Mouse (Mus musculus): Measurements from ENCODE around the gene Cd247. TPM values are rescaled to one million over a fixed set of nuclear protein-coding genes. Genes with fewer than 3 reads are reported as not detected.

Gene Cd247
- 0.88 and 1.3 TPM in 2 replicates for polyA plus RNA-seq (2014; fragmentation: Nextera tagmentation; extraction: Ambion mirVana)

DNA sequence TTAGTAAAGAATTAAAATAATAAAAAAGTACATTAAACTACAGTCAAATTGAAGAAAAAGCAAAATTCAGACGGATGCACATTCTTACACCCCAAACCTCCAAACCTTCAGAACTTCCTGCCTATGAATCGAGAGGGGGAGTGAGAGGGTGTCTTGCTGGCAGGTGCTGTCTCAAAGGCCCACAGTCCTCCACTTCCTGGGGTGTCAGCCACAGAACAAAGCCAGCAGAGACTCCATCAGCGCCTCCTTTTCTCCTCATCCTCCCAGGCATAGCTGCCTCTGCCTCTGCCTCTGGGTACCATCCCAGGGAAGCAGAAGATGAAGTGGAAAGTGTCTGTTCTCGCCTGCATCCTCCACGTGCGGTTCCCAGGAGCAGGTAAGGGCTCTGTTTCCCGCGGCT is at the start of gene Cd247:
TSS of gene Cd247 (plus strand) at position 171 of the 400 bp plus-strand sequence.
- no peak for DNase-seq (ENCODE audit: low spot score)
- no peak for ATAC-seq (ENCODE audit: low FRiP score)
- Histone ChIP-seq H3K4me3 (ENCODE audit: low read depth, low read length) (no peak within 1 kb of the TSS), H3K4me2 (replicated peaks; ENCODE audit: low read depth, low read length) (no peak within 1 kb of the TSS), H3K9ac (ENCODE audit: low read depth, low read length) (no peak within 1 kb of the TSS), H3K4me1 (replicated peaks; ENCODE audit: control insufficient read depth, insufficient read depth, low read length) (no peaks in the 10 kb centered on the region; the same call in 1 of the 2 replicates), H3K27me3 (ENCODE audit: control insufficient read depth, insufficient read depth, low read length) (peaks cover 13% of the 10 kb centered on the region), H3K36me3 (ENCODE audit: control insufficient read depth, insufficient read depth, low read length) (no peaks in the 10 kb centered on the region), H3K27ac (ENCODE audit: low read depth, low read length) (no peak within 1 kb of the TSS), H3K9me3 (ENCODE audit: control insufficient read depth, low read length) (no peaks in the 10 kb centered on the region)
- 69% methylated on average over 8 of the region's 8 CpGs for WGBS

DNA sequence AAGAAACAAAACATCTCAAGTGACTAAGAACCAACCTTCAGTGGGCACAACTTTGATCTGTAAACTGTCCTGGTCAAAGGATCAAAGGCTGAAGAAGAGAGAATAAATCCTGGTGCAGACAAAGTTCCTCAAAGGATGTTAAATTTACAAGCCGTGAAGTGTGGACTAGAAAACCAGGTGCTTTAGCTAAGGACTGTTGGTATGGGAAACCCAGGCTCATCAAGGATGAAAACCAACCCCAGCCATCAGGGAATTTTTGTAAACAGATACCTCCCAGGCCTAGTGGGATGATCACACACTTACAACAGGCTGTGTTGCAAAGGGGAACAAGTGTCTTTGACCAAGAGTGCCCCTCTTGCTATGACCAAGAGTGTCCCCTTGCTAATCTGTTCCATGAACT is 49.5 kb upstream of the Cd247 start:
- Histone ChIP-seq H3K4me1 (replicated peaks; ENCODE audit: control insufficient read depth, insufficient read depth, low read length) (no peaks in the 10 kb centered on the region), H3K4me3 (ENCODE audit: low read depth, low read length) (no peak overlapping the region), H3K27ac (ENCODE audit: low read depth, low read length) (no peak overlapping the region), H3K27me3 (ENCODE audit: control insufficient read depth, insufficient read depth, low read length) (no peaks in the 10 kb centered on the region), H3K9me3 (ENCODE audit: control insufficient read depth, low read length) (no peaks in the 10 kb centered on the region), H3K9ac (ENCODE audit: low read depth, low read length) (no peak overlapping the region), H3K4me2 (replicated peaks; ENCODE audit: low read depth, low read length) (no peak overlapping the region), H3K36me3 (ENCODE audit: control insufficient read depth, insufficient read depth, low read length) (no peaks in the 10 kb centered on the region)
- WGBS, result 72% methylated on average over 1 of the region's 1 CpGs
- ATAC-seq (ENCODE audit: low FRiP score), result no peak
- no peak for DNase-seq (ENCODE audit: low spot score)

DNA sequence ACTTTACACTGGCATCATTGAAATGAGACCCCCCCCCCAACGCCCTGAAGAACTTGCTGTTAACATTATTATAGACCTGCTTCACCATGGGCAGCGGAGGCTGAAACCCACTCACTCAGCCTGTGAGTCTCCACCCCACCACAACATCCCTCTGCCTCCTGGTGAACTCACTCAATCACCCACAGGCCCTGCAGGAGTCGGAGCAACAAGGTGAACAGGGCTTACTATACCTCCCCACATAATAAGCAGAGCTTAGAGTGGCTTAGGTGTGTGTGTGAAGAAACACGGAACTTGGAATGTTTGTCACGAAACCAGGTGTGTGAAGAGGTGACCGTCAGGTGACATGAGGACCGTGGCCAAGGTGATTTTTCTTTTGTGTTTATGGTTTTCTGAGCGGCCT is 46.5 kb upstream of the Cd247 start:
- no peak overlapping the region for H3K4me2 ChIP-seq (replicated peaks; ENCODE audit: low read depth, low read length)
- H3K27me3 ChIP-seq (ENCODE audit: control insufficient read depth, insufficient read depth, low read length), result no peaks in the 10 kb centered on the region
- no peak overlapping the region for H3K4me3 ChIP-seq (ENCODE audit: low read depth, low read length)
- ATAC-seq (ENCODE audit: low FRiP score) (no peak), DNase-seq (ENCODE audit: low spot score) (no peak)
- no peaks in the 10 kb centered on the region for H3K36me3 ChIP-seq (ENCODE audit: control insufficient read depth, insufficient read depth, low read length)
- H3K9ac ChIP-seq (ENCODE audit: low read depth, low read length), result no peak overlapping the region
- H3K9me3 ChIP-seq (ENCODE audit: control insufficient read depth, low read length), result no peaks in the 10 kb centered on the region
- no peaks in the 10 kb centered on the region for H3K4me1 ChIP-seq (replicated peaks; ENCODE audit: control insufficient read depth, insufficient read depth, low read length)
- H3K27ac ChIP-seq (ENCODE audit: low read depth, low read length), result no peak overlapping the region
- 86% methylated on average over 8 of the region's 8 CpGs for WGBS

DNA sequence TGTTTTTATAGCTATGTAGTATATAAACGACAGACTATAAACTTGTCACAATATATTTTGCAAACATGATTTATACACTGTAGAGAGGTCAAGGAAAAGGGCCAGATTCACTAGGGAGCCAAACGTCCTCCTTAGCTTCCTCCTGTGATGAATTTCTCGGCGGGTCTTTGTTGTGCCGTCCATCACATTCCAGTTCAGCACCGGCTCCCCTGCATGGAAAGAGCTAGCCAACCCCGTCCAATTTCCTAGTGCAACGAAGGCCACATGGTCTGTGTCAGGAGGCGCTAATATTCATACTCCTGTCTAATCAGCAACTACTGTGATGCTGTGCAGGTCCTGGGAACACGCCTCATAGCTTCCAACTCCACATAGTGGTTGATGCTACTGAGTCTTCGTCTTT is 40.4 kb upstream of the Cd247 start:
- Histone ChIP-seq H3K4me2 (replicated peaks; ENCODE audit: low read depth, low read length) (no peak overlapping the region), H3K27ac (ENCODE audit: low read depth, low read length) (no peak overlapping the region), H3K4me3 (ENCODE audit: low read depth, low read length) (no peak overlapping the region), H3K27me3 (ENCODE audit: control insufficient read depth, insufficient read depth, low read length) (no peaks in the 10 kb centered on the region), H3K9ac (ENCODE audit: low read depth, low read length) (no peak overlapping the region), H3K9me3 (ENCODE audit: control insufficient read depth, low read length) (no peaks in the 10 kb centered on the region), H3K4me1 (replicated peaks; ENCODE audit: control insufficient read depth, insufficient read depth, low read length) (no peaks in the 10 kb centered on the region), H3K36me3 (ENCODE audit: control insufficient read depth, insufficient read depth, low read length) (no peaks in the 10 kb centered on the region)
- ATAC-seq (ENCODE audit: low FRiP score), result no peak
- WGBS, result 45% methylated on average over 11 of the region's 11 CpGs
- no peak for DNase-seq (ENCODE audit: low spot score)

DNA sequence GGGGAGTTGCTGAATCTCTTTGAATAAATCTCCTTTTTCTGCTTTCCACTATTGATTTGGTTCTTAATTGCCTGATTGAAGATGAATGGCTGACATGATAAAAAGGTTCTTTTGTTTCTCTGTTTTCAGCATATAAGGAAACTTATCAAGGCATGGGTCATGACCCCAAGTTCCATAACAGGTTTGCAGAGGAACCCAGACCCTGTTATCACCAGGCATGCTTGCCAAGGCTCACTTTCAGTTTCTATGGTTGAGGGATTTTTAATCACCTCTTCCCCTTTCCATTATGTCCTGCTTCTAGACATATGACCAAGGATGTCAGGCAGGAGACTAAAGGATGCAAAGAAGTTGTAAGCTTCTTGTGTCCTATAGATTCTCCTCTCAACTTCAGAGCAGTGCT is 37.3 kb upstream of the Cd247 start:
- ATAC-seq (ENCODE audit: low FRiP score), result no peak
- Histone ChIP-seq H3K4me2 (replicated peaks; ENCODE audit: low read depth, low read length) (no peak overlapping the region), H3K9ac (ENCODE audit: low read depth, low read length) (no peak overlapping the region), H3K4me1 (replicated peaks; ENCODE audit: control insufficient read depth, insufficient read depth, low read length) (no peaks in the 10 kb centered on the region), H3K4me3 (ENCODE audit: low read depth, low read length) (no peak overlapping the region), H3K27ac (ENCODE audit: low read depth, low read length) (no peak overlapping the region), H3K27me3 (ENCODE audit: control insufficient read depth, insufficient read depth, low read length) (no peaks in the 10 kb centered on the region), H3K36me3 (ENCODE audit: control insufficient read depth, insufficient read depth, low read length) (no peaks in the 10 kb centered on the region), H3K9me3 (ENCODE audit: control insufficient read depth, low read length) (no peaks in the 10 kb centered on the region)
- no peak for DNase-seq (ENCODE audit: low spot score)

DNA sequence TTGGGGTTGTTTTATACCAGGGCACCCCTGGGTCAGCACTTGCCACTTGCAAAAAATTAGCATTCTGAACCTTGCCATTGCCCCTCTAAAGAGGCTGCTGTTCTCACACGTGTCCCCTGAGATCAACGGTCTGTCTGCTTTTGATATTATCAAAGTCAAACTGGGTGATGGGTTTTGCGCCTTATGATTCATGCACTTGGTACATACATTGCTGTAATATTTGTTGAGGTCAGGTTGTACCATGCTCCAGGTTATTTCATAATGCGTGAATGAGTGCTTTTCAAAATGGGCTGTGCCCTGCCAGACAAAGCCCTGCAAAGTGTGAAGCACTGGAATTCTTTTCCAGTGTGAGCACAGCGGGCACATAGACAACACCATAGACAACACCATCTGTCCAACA is 36.6 kb upstream of the Cd247 start:
- Histone ChIP-seq H3K4me1 (replicated peaks; ENCODE audit: control insufficient read depth, insufficient read depth, low read length) (no peaks in the 10 kb centered on the region), H3K27me3 (ENCODE audit: control insufficient read depth, insufficient read depth, low read length) (no peaks in the 10 kb centered on the region), H3K9me3 (ENCODE audit: control insufficient read depth, low read length) (no peaks in the 10 kb centered on the region), H3K4me2 (replicated peaks; ENCODE audit: low read depth, low read length) (no peak overlapping the region), H3K4me3 (ENCODE audit: low read depth, low read length) (no peak overlapping the region), H3K36me3 (ENCODE audit: control insufficient read depth, insufficient read depth, low read length) (no peaks in the 10 kb centered on the region), H3K27ac (ENCODE audit: low read depth, low read length) (no peak overlapping the region), H3K9ac (ENCODE audit: low read depth, low read length) (no peak overlapping the region)
- WGBS, result 80% methylated on average over 5 of the region's 5 CpGs
- no peak for ATAC-seq (ENCODE audit: low FRiP score)
- DNase-seq (ENCODE audit: low spot score), result no peak

DNA sequence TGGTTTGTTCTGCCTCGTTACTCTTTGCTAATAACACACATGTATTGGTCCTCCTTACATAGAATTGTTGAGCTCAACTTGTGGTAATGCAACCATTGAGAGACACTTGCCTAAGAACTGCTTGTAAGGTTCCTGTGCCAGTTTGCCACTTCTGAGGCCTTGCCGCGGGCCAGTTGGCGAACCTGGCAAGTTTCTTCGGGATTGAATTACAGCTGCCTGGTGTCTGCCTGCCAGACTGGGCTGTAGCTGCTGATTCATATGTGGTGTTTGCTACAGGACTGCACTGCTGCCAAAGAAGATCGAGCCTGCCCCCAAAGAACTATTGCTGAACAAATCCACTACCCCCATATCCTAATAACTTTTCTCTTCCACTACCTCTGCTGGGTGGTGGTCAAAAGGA is 34.3 kb upstream of the Cd247 start:
- no peak for DNase-seq (ENCODE audit: low spot score)
- H3K9ac ChIP-seq (ENCODE audit: low read depth, low read length), result no peak overlapping the region
- no peak overlapping the region for H3K4me2 ChIP-seq (replicated peaks; ENCODE audit: low read depth, low read length)
- no peaks in the 10 kb centered on the region for H3K36me3 ChIP-seq (ENCODE audit: control insufficient read depth, insufficient read depth, low read length)
- H3K27ac ChIP-seq (ENCODE audit: low read depth, low read length), result no peak overlapping the region
- H3K4me1 ChIP-seq (replicated peaks; ENCODE audit: control insufficient read depth, insufficient read depth, low read length), result no peaks in the 10 kb centered on the region
- 91% methylated on average over 6 of the region's 6 CpGs for WGBS
- H3K4me3 ChIP-seq (ENCODE audit: low read depth, low read length), result no peak overlapping the region
- no peak for ATAC-seq (ENCODE audit: low FRiP score)
- H3K27me3 ChIP-seq (ENCODE audit: control insufficient read depth, insufficient read depth, low read length), result no peaks in the 10 kb centered on the region
- H3K9me3 ChIP-seq (ENCODE audit: control insufficient read depth, low read length), result no peaks in the 10 kb centered on the region

DNA sequence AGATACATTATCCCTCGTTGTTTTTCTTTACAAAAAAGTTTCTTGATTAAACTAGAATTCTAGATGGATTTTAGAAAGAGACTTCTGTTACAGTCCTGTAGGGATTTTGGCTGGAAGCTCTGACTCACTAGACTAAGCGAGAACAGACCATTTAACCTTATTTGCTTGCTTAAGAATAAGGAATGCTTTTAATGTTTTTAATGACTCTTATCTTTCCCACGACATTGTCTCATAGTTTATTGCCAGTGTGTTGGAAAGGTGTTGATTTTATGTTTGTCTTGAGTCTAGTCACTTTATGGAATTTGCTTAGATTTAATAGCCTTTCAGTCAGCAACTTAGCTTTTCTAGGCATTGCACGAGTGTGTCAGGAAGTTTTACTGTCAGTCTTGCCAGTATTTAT is 33.3 kb upstream of the Cd247 start:
- Histone ChIP-seq H3K4me3 (ENCODE audit: low read depth, low read length) (no peak overlapping the region), H3K36me3 (ENCODE audit: control insufficient read depth, insufficient read depth, low read length) (no peaks in the 10 kb centered on the region), H3K9ac (ENCODE audit: low read depth, low read length) (no peak overlapping the region), H3K4me1 (replicated peaks; ENCODE audit: control insufficient read depth, insufficient read depth, low read length) (no peaks in the 10 kb centered on the region), H3K27me3 (ENCODE audit: control insufficient read depth, insufficient read depth, low read length) (no peaks in the 10 kb centered on the region), H3K4me2 (replicated peaks; ENCODE audit: low read depth, low read length) (no peak overlapping the region), H3K9me3 (ENCODE audit: control insufficient read depth, low read length) (no peaks in the 10 kb centered on the region), H3K27ac (ENCODE audit: low read depth, low read length) (no peak overlapping the region)
- ATAC-seq (ENCODE audit: low FRiP score) (no peak), DNase-seq (ENCODE audit: low spot score) (no peak)
- WGBS, result 77% methylated on average over 4 of the region's 4 CpGs

DNA sequence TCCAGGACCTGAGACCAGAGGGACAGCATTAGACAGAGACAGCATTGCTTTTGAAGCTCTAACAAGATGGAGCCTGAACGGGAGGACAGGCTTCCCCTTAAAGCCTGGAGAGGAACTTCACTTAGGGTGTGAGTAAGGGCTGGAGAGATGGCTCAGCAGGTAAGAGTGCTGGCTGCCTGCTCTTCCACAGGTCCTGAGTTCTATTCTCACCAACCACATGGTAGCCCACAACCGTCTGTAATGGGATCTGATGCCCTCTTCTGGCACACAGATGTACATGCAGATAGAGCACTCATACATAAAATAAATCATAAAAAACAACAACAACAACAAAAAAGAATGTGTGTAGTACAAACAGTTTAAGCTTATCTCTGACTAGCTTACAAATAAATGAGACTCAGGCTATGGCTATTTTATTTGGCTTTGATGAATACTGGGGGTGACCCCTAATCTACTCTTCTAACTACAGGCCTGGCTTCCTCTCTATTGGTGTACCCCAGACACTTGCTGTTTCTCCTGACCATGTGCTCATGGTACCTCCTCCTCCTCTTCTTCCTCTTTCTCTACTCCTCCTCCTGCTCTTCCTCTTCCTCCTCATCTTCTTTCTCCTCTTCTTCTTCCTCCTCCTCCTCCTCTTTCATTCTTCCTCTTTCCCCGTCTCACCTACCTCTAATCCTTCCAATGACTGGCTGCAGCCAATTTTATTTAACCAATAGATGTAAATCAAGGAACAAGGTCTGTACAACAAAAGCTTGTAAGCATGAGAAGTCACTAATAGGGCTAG is 26.8 kb upstream of the Cd247 start:
- H3K4me3 ChIP-seq (ENCODE audit: low read depth, low read length), result no peak overlapping the region
- DNase-seq (ENCODE audit: low spot score) (no peak), ATAC-seq (ENCODE audit: low FRiP score) (no peak)
- no peak overlapping the region for H3K4me2 ChIP-seq (replicated peaks; ENCODE audit: low read depth, low read length)
- H3K27ac ChIP-seq (ENCODE audit: low read depth, low read length), result no peak overlapping the region
- no peak overlapping the region for H3K9ac ChIP-seq (ENCODE audit: low read depth, low read length)
- H3K9me3 ChIP-seq (ENCODE audit: control insufficient read depth, low read length), result no peaks in the 10 kb centered on the region
- no peaks in the 10 kb centered on the region for H3K36me3 ChIP-seq (ENCODE audit: control insufficient read depth, insufficient read depth, low read length)
- WGBS, result 92% methylated on average over 3 of the region's 3 CpGs
- H3K27me3 ChIP-seq (ENCODE audit: control insufficient read depth, insufficient read depth, low read length), result peaks cover 3% of the 10 kb centered on the region; the same call in 1 of the 2 replicates
- H3K4me1 ChIP-seq (replicated peaks; ENCODE audit: control insufficient read depth, insufficient read depth, low read length), result no peaks in the 10 kb centered on the region
